Mouse (Mus musculus) layer of hippocampus, postnatal 36 days (tissue): ENCODE data around the gene 3110082I17Rik. TPM values are rescaled to one million over a fixed set of nuclear protein-coding genes. Genes with fewer than 3 reads are reported as not detected.
A peak's percentile ranks its signal among the peaks of the same experiment; 100 is the strongest.

Experiments used
- DNase-seq, 2 experiments: peaks; one replicate each; pipeline ENCODE4 v3.0.0; 2022
- total RNA-seq, 2 experiments: library from RNA; stranded (reverse); gene quantifications; 2 replicates each; pipeline ENCODE4 v1.2.3; 2021

3110082I17Rik gene
- total RNA-seq, 2 experiments from 2014 or later: 15.2 to 15.7 TPM

DNA sequence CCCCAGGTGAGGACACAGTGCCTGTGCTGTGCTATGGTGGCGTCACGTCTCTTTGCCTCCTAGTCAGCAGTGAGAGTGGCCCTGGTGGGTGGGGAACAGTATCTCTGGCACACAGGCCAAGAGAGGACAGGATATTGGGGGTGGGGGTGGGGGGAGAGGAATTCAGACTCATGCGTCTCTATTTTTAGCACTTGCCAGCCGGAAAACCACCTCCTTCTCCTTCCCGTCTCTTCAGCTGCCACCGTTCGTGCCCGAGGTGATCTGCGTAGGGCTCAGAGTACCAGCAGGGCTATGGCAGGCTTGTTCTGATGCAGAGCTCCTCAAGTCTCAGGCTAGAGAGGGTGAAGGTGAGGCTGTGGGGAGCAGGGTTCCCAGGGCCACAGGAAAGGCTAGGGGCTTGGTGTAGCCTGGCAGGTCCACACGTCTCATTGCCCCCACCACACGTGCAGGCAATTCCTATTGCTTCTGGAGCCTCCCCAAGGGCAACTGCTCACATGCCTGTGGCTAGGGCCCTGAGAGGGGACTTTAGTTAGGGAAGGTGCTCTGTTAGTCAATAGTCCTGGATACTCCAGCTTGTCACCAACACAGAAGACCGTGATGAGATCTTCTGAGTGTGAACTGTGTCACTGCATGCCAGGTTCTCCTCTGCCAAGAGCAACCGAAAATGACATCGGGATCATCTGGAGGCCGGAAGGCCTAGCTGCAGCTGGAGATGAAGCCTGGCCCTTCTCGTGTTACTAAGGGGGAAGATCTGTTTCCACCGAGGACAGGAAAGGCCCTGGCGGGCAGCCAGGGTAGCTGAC lies 82.7 kb downstream of the 3110082I17Rik start, which contains the start of gene Gpr146:
TSS of gene Gpr146 (plus strand) at position 230 of the 803 bp plus-strand sequence.
- DNase-seq: no peak

DNA sequence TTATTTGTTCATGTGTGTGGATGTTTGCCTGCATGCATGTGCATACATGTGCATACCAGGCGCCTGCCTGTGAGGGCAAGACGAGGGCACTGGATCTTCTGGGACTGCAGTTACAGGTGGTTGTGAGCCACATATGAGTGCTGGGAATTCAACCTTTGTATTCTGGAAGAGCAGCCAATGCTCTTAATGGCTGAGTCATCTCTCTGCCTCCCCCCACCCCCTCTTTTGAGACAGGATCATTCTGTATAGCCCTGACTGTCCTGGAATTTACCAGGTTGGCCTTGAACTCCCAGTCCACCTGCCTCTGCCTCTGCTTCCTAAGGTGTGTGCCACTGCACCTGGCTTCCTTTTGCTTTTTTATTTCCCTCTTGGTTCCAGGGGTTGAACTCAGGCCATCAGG lies 85.5 kb downstream of the 3110082I17Rik start:
- DNase-seq: no peak

DNA sequence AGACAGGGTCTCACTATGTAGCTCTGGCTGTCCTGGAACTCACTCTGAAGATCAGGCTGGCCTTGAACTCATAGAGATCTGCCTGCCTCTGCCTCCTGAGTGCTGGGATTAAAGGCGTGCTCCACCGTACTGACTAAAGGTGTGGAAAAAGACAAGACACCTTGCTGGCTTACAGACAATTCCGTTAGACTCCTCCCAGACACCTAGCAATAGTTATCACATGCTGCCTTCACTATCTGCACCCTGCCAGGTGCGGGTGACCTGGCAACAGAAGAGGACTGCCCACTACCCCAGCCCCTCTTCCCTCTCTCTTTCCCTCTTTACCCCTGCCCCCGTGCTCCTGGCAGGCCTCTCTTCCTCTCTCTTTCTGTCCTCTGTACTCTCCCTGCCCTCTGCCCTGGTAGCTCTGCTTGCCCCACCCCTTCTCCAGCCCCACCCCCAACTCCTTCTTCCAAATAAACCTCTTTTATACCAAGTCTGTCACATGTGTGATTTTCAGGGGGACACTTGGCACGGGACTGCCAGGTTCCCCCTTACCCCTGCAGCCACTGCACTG lies 86.4 kb downstream of the 3110082I17Rik start:
- no peak for DNase-seq

DNA sequence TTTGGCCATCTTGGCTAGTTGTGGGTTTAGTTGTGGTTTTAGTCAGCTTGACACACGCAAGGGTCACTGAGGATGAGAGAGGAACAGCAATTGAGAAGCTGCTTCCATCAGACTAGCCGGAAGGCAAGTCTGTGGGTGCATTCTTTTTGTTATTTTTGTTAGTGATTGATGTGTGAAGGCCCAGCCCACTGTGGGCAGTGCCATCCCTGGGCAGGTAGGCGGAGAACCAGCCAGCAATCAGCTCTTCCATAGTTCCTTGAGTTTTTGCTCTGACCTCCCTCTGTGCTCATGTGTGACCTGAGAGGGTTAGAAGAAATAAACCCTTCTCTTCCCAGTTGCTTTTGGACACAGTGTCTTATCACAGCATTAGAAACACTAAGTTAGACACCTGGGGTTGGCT lies 87.2 kb downstream of the 3110082I17Rik start:
- no peak for DNase-seq

DNA sequence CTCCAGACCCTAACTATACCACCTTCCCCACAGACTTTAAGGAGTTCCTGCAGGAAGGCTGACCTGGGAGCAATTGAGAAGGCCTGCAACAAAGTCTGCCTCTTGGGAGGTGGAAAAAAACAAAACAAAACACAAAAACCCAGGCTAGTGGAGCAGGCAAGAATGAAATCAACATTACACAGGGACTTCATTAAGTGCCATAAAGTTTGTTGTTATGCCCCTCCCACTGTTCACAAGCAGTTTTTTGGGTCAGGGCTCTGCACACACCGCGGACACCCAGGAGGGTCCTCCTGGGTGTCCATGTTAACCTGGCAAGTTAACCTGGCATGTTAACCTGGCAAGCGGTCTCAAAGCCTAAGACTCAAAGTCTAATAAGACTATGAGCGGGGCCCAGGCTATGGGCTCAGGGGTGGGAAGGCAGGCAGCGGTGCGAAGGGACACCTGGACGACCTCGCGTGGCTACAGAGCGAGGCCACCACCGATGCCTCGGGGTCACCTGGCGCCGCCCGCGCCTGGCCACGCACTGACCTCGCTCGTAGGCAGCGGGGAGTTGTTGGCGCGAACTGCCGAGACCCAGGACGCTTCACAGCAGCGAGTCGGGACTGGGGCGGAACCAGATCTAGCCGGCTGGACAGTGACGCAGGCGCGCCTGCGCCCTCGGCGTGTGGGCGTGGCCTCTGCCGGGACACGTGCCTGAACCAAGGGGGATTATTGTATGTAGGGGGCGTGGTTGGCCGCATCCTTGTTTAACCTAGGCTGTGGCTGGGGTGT lies 88.5 kb downstream of the 3110082I17Rik start:
- peak; percentile 82 to 84 for DNase-seq

DNA sequence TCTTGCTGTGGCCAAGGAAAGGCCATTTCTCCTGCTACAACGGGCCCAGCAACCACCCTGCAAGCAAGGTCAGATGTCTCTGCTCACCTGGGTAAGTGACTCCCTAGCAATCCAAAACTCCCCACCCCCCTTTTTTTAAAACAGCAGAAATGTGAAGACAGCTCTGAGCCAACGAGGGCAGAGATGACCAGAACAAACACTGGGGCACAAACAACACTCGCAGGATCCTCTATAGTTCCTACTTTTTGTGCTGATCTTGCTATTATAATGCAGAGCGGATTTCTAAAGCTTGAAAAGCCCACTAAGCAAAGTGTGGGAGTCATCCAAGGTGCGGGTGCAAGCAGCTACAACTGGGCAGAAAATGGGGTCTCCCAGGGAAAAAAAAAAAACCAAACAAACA lies 89.2 kb downstream of the 3110082I17Rik start:
- no peak for DNase-seq

DNA sequence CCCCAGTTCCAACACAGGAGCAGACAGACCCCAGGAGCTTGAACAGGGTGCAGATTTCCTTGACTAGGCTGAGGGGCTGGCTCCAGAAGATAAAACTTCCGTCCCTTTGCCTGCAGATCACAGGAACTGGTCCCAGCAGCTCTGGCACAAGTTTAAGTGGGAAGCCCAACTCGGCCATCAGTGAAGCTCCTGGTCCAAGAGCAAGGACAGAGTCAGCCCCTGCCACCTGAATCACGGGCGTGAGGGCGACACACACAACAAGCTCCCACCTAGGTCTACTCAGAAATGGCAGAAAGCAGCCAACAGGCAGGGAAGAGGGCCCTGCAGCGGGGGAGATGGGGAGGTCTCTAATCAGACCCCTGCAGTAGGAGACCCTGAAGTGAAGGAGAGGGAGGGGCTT lies 90.0 kb downstream of the 3110082I17Rik start:
- no peak for DNase-seq

DNA sequence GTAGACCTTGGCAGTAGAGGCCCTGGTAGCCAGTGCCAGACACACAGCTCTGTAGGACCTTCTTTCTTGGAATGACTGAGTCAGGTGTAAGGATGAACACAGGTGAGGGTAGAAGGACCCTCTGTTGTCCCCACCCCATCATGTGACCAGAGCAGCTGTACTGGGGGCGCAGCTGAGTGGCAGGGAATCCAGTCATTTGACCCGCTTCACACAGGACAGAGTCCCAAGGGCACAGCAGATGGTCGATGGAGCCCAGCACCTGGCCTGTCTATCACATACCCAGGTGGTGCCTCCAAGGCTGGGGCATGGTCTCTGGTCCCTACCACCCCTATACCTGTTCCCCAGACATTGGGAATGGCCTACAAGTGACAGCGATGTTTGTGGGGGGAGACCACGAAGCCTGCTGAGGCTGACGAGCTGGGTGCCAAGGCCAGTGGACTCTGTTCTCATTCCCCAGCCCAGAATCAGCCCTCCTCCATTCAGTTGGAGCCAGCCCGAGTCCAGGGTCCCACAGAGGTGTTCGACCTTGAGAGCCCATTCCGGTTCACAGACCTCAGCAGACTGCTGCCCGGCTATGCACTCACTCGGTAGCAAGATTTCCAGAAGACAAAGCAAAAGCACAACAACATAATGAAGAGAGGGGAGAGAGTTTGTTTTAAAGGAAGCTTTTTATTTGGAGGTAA lies 91.5 kb downstream of the 3110082I17Rik start:
- DNase-seq: no peak

DNA sequence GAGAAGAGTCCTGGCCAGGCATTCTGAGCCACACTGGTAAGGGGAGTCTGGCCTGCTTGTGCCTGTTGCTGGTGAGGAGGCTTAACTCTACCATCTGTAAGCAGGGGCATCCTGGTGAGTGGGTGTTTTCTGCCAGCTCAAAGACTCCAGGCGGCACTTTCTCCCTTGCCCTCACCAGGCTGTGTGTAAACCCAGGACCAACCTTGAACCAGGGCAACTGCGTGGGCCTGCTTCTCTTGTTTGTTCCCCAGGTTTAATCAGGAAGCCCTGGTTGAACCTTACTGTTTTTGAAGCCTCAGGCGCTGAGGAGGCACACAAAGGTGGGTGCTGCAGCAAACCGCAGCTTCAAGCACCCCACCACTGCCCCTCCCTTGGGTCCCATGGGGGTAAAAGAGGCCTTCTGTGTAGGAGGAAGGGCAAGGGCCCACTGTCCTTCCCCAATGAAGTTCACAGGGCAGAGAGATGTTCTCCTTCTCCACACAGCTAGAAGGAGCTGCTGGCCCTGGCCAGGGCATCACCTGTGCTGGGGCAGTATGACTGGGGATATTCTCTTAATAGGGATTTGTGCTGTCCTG lies 92.4 kb downstream of the 3110082I17Rik start:
- DNase-seq: no peak

DNA sequence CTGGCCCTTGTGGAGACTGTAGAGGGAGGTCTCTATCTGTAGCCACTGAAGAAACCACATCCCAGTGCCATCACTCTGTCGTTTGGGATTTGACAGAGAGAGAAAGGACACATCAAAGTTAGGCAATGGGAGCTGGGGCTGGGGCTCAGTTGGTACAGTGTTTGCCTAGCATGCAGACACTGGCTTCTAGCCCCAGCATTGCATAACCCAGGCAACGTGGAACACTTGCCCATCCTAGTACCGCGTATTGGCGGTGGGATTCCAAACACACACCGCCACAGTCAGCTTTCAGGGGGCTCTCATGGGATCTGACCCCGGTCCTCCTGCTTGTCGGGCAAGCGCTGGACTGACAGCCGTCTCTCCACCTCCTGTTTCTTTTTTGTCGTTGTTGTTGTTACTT lies 93.8 kb downstream of the 3110082I17Rik start:
- no peak for DNase-seq

DNA sequence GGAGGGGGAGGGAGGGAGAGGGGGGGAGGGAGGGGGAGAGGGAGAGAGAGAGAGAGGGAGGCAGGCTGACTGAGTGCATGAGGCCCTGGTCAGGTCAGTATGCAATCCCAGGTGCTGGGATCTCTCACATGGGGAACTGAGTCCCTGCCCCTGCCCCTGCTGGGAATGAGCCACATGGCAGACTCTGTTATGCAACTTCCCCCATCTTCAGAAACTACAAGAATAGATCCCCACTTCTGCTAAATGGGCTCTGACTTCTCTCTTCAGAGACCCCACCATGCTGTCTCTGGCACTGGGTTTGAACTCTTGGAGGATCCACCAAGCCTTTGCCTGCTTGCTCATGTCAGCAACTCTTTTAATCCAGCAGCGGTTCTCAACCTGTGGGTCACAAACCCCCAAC lies 94.5 kb downstream of the 3110082I17Rik start:
- DNase-seq: no peak

DNA sequence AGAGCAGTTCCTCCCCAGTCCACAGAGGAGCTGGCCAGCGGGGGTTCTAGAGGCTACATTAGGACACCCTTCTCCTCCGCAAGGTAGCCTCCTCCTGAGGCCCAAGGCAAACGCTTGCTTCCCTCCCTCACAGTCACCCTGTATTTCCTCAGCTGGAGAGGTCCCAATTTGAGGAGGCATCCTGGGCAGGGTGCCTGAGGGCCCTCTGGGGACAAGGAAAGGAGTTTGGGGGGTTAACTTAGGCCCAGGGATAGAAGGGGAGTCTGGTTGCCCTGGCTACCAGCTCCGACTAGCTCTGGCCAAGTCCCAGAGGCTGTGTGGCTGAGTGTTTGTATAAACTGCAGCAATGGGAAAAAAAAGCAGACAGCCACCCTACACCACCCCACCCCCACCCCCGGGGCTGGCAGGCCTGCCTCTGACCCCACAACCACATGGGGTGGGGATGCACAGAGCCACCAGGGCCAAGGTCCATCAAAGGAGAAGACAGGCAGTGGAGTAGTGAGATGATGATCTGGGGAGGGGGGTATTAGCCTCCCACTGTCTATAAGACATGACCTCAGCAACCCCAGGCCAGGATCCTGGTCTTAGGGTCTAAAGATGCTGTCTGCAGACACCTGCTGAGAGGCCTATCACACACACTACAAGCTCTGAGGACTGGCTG lies 95.3 kb downstream of the 3110082I17Rik start:
- no peak for DNase-seq

DNA sequence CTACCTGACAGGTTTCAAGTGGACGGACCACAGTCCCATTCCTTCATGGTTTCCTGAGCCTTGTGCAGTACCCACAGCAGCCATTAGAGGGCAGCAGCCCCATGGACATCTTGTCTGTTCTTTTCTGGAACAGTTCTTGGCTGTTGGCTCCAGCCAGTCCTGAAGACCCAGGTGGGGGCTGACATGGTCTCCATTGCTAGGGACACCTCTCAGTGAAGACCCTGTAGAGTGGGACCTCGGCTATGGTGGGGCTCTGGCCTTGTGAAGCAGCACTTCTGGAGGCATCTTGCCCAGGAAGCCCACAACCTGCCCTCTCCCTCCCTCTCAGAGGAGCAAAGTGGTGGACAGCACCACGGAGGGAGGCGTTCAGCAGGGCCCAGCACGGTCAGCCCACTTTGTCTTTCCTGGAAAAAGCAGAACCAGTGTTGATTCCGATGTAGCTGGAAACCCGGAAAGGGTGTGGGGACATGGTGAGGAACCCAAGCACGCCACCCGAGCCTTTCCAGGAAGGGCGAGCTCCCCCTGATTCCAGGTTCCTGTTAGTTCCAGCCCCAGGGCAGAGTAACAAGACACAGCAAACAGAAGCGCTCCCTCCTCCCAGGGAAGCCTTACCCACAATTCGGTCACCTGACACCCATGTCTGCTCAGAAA lies 95.9 kb downstream of the 3110082I17Rik start:
- peak; percentile 84 to 88 for DNase-seq

DNA sequence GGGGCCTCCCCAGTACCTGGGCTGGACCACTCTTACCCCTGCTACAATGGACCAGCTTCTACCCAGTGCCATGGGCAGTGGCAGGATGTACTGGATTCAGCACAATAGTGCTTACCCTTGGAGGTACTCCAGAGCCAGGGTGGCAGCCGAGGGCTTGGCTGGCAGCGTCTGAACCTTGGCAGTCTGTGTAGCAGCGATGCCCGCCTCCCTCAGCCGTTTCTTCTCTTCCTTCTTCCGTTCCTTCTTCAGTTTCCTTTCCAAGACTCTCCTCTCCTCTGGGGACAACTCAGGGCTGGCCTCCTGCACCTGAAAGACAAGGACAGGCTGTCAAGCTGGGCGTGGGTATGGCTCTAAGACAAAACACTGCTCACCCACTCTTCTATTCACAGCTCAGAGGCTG lies 96.5 kb downstream of the 3110082I17Rik start:
- DNase-seq: no peak

DNA sequence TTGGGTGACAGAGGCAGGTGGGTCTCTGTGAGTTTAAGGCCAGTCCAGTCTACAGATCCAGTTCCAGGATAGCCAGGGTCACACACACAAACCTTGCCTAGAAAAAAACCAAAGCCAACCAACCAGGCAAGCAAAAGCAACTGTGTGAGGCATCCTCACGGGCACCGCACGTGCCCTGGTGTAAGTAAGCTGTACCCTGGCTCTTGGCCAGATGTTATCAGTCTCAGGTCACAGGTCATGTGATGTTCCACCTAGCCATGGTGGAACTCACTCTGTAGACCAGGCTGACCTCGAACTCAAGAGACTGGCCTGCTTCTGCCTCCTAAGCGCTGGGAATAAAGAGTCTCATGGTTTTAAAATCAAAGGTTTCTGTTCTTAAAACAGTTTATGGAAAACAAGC lies 101.1 kb downstream of the 3110082I17Rik start:
- DNase-seq: no peak

DNA sequence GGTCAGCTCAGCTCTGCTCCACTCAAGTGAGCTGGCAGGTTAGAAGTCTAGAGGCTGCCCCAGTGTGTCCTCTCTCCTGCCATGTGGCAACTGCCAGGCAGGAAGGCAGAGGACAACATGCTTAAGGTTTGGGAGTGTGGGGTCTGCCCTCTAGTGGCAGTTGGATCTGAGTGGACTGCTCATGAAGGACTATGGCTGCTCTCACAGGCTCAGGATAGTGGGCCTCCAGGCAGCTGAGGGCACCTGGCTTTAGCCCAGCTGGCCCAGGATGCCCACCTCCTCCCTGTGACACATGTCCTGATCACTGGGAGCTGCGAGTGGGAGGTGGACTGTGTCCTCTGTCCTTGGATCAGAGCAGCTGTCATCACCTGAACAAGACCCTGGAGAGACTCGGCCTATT lies 101.7 kb downstream of the 3110082I17Rik start:
- DNase-seq: no peak

DNA sequence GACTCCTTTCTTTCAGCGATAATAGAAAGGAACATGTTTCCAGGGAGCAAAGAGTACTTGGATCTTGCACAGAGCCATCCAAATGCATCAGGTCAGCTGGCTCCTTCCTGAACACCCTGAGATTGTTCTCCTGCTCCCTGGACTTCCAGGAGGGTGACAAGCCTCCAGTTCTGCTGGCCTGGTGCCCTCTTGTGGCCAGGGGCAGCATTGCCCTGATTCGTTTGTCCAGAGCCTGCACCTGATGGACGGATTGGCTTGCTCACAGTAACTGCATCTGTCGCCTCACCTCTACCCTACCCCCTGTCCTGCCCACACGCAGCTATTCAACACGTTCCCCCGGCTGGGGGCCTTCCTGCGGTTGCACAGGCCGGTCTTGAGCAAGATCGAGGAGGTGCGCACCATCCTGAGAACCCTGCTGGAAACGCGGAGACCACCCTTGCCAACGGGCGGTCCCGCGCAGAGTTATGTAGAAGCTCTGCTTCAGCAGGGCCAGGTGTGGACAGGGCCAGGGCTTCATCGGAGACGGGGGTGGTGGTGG lies 105.0 kb downstream of the 3110082I17Rik start:
- peak; percentile 64 to 76 for DNase-seq

DNA sequence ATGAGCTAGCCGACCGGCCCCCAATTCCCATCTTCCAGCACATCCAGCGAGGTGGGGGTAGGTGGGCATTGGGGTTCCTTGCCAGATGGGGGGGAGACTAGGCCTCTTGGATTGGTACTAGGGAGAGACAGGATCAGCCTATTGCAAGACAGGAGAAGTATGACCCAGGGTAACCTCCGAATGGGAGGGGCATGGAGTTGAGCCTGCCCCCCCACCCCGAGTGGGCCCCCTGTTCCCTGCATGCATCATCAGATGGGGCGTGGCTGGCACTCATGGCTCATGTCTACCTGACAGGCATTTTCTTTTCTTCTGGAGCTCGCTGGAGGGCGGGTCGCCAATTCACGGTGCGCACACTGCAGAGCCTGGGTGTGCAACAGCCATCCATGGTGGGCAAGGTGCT lies 106.4 kb downstream of the 3110082I17Rik start:
- no peak for DNase-seq

DNA sequence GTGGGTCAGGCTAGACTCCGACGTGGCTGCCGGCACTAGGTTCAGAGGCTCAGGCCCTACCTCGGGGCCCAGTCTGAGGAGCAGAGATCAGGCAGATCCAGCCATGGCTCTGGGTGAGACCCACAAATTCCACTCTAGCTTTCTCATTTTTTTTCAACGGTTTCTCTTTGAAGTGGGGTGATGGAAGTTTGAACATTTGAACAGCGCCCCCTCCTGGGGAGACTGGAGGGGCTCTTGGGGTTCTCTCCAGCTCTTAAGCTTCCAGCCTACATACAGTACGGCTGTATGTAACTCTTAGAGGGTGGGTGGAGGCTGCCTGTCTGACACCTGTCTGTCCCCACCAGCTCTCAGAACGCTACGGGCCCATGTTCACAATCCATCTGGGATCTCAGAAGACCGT lies 106.8 kb downstream of the 3110082I17Rik start:
- DNase-seq: no peak

DNA sequence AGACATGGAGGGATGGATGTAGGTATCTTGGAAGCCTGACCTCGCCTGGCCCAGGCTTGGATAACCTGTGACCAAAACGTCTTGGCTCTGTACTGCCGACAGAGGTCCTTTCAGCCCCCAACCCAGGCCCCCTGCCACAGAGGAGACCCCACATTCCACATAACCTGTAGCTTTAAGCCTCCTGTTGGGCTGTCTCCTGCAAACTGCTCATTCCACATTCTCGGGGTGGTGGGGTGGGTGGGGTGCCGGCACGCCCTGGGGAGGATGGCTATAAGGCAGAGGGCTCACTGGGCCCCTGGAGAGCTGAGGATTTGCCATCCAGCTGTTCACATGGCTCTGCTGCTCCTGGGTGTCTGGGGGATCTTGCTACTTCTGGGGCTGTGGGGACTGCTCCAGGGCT lies 108.0 kb downstream of the 3110082I17Rik start, which contains the start of gene Cyp2w1:
TSS of gene Cyp2w1 (plus strand) at position 301 of the 400 bp plus-strand sequence.
- no peak for DNase-seq

DNA sequence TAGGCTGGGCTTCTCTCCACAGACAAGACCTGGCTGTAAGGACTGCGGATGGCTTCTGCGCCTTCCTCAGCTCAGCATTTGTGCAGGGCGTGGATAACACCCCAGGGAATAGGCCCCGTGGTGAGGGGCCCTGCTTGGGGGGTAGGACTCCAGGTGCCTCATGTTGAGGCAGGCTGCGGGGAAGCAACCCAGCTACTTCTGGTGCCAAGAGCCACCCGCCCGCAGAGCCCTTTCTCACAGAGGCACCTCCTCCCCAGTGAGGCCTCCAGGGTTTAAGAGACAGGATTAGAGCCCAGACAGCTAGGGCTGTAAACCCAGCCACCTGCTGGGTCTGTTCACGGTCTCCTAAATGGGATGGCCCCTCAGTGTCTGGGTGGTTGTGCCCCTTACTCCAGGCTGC lies 108.7 kb downstream of the 3110082I17Rik start:
- DNase-seq: no peak
